Mouse (Mus musculus): ENCODE measurements around the gene Por. TPM values are rescaled to one million over a fixed set of nuclear protein-coding genes. Genes with fewer than 3 reads are reported as not detected.

Por gene
- polyA plus RNA-seq, 1 experiment from 2014 or later, result 33.2 TPM

DNA sequence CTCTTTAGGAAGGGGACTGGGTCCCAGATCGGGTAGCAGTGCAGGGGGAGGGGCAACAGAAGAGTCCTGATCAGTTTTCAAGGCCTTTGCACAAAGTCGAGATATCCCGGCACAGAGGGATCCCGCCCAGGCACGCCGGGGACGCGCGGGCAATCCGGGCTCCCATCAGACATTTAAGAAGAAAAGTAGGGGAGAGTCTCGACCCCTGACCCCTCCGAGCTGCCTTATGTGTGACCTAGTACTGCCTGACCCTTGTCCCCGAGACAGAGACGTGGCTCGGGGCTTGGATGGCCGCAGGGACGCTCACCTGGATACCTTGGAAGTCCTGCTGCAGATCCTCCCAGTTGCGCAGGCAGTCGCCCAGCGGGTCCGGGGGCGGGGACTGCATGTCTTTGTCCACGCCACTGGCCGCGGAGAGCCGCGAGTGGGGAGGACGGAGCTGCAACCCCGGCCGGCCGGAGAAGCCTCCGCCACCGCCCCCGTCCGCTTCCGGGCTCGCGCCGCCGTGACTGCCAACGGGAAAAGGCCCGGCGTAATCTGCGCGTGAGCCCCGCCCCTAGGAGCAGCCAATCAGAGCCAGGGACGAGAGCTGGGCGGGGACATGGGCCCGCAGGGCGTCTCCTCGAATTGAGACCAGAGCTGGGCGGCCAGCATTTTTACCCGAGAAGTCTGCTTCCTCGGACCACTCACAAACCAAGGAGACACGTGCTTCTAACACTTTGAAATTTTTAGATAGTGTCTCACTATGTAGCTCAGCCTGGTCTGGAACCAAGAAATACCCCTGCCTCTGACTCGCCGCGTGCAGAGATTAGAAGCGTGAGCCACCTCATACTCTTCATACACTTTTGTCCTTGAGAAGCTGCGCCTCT lies 74.1 kb downstream of the Por start, which contains the start of gene Tmem120a:
Gene Tmem120a, minus strand, starts transcription at position 708 of the 869 bp plus-strand sequence.
- under 1% methylated on average over 60 of the region's 60 CpGs for WGBS
- H3K9me3 ChIP-seq (ENCODE audit: control insufficient read depth, low read length), result peaks cover 8% of the 10 kb centered on the region; the same call in 1 of the 2 replicates
- peak within 1 kb of the TSS; percentile 88 for H3K9ac ChIP-seq (ENCODE audit: low read length)
- peak; percentile 95 for ATAC-seq (ENCODE audit: insufficient number of reproducible peaks, insufficient read depth, low FRiP score, low read depth)
- peak within 1 kb of the TSS; percentile 88 for H3K4me2 ChIP-seq (ENCODE audit: low read length)
- H3K36me3 ChIP-seq (ENCODE audit: control insufficient read depth, insufficient read depth, low read length), result peaks cover 22% of the 10 kb centered on the region
- peaks cover 7 to 12% of the 10 kb centered on the region in 2 experiments; a peak in 3 of 4 replicates for H3K4me1 ChIP-seq (ENCODE audit: control insufficient read depth in 2 of 2, insufficient read depth in 2 of 2, low read length in 2 of 2)
- peak within 1 kb of the TSS; percentile 86 to 88 for H3K27ac ChIP-seq (replicated peaks in 1 of 2; ENCODE audit: control insufficient read depth in 1 of 2, insufficient read depth in 1 of 2, low read depth in 2 of 2, low read length in 2 of 2)
- peak within 1 kb of the TSS; percentile 96 to 97 for H3K4me3 ChIP-seq (ENCODE audit: control insufficient read depth in 1 of 2, insufficient read depth in 1 of 2, low read depth in 1 of 2, low read length in 2 of 2)
- H3K27me3 ChIP-seq (ENCODE audit: control insufficient read depth, insufficient read depth, low read length), result no peaks in the 10 kb centered on the region

DNA sequence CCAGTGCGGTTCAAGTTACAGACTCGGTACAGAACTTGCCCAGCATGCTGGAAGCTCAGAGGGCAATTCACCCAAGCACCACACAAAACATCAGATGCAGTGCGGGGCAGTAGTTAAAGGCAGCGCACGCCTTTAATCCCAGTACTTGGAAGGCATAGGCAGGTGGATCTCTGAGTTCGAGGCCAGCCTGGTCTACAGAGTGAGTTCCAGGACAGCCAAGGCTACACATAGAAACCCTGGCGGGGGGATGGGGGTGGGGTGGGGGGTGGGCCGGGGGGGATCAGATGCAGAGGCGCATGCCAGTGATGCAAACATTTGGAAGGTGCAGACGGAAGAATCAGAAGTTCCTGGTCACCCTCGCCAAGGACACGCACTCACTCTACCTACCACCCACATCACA lies 74.9 kb downstream of the Por start:
- peaks cover 7 to 12% of the 10 kb centered on the region in 2 experiments; a peak in 3 of 4 replicates for H3K4me1 ChIP-seq (ENCODE audit: control insufficient read depth in 2 of 2, insufficient read depth in 2 of 2, low read length in 2 of 2)
- H3K4me2 ChIP-seq (ENCODE audit: low read length), result peak overlapping the region; percentile 88
- 17% methylated on average over 12 of the region's 12 CpGs for WGBS
- H3K36me3 ChIP-seq (ENCODE audit: control insufficient read depth, insufficient read depth, low read length), result peaks cover 18% of the 10 kb centered on the region
- H3K27me3 ChIP-seq (ENCODE audit: control insufficient read depth, insufficient read depth, low read length), result no peaks in the 10 kb centered on the region
- peak overlapping the region; percentile 96 to 97 for H3K4me3 ChIP-seq (ENCODE audit: control insufficient read depth in 1 of 2, insufficient read depth in 1 of 2, low read depth in 1 of 2, low read length in 2 of 2)
- H3K9ac ChIP-seq (ENCODE audit: low read length), result peak overlapping the region; percentile 88
- peak overlapping the region; percentile 86 to 88 for H3K27ac ChIP-seq (replicated peaks in 1 of 2; ENCODE audit: control insufficient read depth in 1 of 2, insufficient read depth in 1 of 2, low read depth in 2 of 2, low read length in 2 of 2)
- peaks cover 8% of the 10 kb centered on the region; the same call in 1 of the 2 replicates for H3K9me3 ChIP-seq (ENCODE audit: control insufficient read depth, low read length)
- ATAC-seq (ENCODE audit: insufficient number of reproducible peaks, insufficient read depth, low FRiP score, low read depth), result no peak

DNA sequence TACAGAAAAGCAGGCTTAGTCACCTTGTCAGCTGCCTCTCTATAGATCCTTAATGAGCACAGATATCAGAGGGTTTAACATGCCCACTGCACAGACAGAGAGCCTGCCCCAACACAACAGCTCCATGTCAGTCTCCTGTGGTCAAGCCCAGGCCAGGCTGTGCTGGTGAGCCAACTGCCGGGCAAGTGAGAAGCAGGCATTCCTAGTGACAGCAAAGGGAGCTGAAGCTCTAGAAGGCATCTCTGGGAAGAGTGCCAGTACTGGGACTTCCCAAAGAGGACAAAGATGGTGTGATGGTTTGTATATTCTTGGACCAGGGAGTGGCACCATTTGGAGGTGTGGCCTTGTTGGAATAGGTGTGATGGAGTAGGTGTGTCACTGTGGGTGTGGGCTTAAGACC lies 81.2 kb downstream of the Por start:
- Histone ChIP-seq H3K27me3 (ENCODE audit: control insufficient read depth, insufficient read depth, low read length) (no peaks in the 10 kb centered on the region), H3K9me3 (ENCODE audit: control insufficient read depth, low read length) (peaks cover 14% of the 10 kb centered on the region; the same call in 1 of the 2 replicates), H3K4me2 (ENCODE audit: low read length) (no peak overlapping the region), H3K9ac (ENCODE audit: low read length) (no peak overlapping the region), H3K36me3 (ENCODE audit: control insufficient read depth, insufficient read depth, low read length) (no peaks in the 10 kb centered on the region), H3K27ac (replicated peaks in 1 of 2; ENCODE audit: control insufficient read depth in 1 of 2, insufficient read depth in 1 of 2, low read depth in 2 of 2, low read length in 2 of 2) (no peak overlapping the region), H3K4me3 (ENCODE audit: control insufficient read depth in 1 of 2, insufficient read depth in 1 of 2, low read depth in 1 of 2, low read length in 2 of 2) (no peak overlapping the region), H3K4me1 (ENCODE audit: control insufficient read depth in 2 of 2, insufficient read depth in 2 of 2, low read length in 2 of 2) (no peaks in the 10 kb centered on the region)
- ATAC-seq (ENCODE audit: insufficient number of reproducible peaks, insufficient read depth, low FRiP score, low read depth), result no peak
- WGBS, result 46% methylated on average over 1 of the region's 1 CpGs

DNA sequence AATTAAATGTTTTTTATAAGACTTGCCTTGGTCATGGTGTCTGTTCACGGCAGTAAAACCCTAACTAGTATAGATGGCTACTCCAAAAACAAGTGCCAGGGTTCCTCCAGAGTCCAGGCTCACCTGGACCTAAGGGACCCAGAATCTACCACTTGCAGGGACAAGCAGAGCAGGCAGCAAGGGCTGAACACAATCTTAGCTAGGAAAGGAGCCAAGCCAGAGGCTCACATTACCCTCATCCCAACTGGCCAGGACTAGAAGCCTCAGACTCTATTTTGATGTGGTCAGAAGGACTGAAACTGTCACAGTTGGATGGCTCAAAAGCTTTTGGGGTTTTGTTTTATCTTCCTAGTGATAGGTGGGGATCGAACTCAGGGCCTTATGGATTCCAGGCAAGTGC lies 81.8 kb downstream of the Por start:
- Histone ChIP-seq H3K9me3 (ENCODE audit: control insufficient read depth, low read length) (peaks cover 14% of the 10 kb centered on the region; the same call in 1 of the 2 replicates), H3K27me3 (ENCODE audit: control insufficient read depth, insufficient read depth, low read length) (no peaks in the 10 kb centered on the region), H3K27ac (replicated peaks in 1 of 2; ENCODE audit: control insufficient read depth in 1 of 2, insufficient read depth in 1 of 2, low read depth in 2 of 2, low read length in 2 of 2) (no peak overlapping the region), H3K4me1 (ENCODE audit: control insufficient read depth in 2 of 2, insufficient read depth in 2 of 2, low read length in 2 of 2) (no peaks in the 10 kb centered on the region), H3K9ac (ENCODE audit: low read length) (no peak overlapping the region), H3K4me3 (ENCODE audit: control insufficient read depth in 1 of 2, insufficient read depth in 1 of 2, low read depth in 1 of 2, low read length in 2 of 2) (no peak overlapping the region), H3K4me2 (ENCODE audit: low read length) (no peak overlapping the region), H3K36me3 (ENCODE audit: control insufficient read depth, insufficient read depth, low read length) (no peaks in the 10 kb centered on the region)
- WGBS, result 67% methylated on average over 2 of the region's 2 CpGs
- ATAC-seq (ENCODE audit: insufficient number of reproducible peaks, insufficient read depth, low FRiP score, low read depth), result no peak

DNA sequence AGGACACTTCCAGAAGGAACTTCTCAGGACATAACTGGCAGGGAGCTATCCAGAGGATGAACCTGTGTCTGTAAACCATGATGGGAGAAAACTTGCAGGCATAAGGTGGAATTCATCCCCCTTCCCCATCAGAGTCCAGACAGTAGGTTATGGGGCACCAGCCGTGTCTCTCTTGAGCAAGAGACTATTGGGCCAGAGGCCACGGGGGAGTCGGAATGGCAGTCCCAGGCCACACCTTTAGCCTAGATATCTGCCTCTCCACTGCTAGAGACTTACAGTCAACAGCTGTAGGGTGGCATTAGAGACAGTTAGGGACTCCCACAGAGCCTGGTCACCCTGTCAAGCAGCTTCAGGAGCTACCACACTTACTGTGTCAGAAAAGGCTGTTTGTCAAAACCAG lies 92.0 kb downstream of the Por start:
- H3K4me1 ChIP-seq (ENCODE audit: control insufficient read depth in 2 of 2, insufficient read depth in 2 of 2, low read length in 2 of 2), result no peaks in the 10 kb centered on the region
- H3K36me3 ChIP-seq (ENCODE audit: control insufficient read depth, insufficient read depth, low read length), result no peaks in the 10 kb centered on the region
- WGBS, result 58% methylated on average over 3 of the region's 3 CpGs
- H3K9me3 ChIP-seq (ENCODE audit: control insufficient read depth, low read length), result no peaks in the 10 kb centered on the region
- H3K9ac ChIP-seq (ENCODE audit: low read length), result no peak overlapping the region
- no peak overlapping the region for H3K27ac ChIP-seq (replicated peaks in 1 of 2; ENCODE audit: control insufficient read depth in 1 of 2, insufficient read depth in 1 of 2, low read depth in 2 of 2, low read length in 2 of 2)
- no peaks in the 10 kb centered on the region; the same call in 1 of the 2 replicates for H3K27me3 ChIP-seq (ENCODE audit: control insufficient read depth, insufficient read depth, low read length)
- no peak overlapping the region for H3K4me2 ChIP-seq (ENCODE audit: low read length)
- no peak overlapping the region for H3K4me3 ChIP-seq (ENCODE audit: control insufficient read depth in 1 of 2, insufficient read depth in 1 of 2, low read depth in 1 of 2, low read length in 2 of 2)
- ATAC-seq (ENCODE audit: insufficient number of reproducible peaks, insufficient read depth, low FRiP score, low read depth), result no peak

DNA sequence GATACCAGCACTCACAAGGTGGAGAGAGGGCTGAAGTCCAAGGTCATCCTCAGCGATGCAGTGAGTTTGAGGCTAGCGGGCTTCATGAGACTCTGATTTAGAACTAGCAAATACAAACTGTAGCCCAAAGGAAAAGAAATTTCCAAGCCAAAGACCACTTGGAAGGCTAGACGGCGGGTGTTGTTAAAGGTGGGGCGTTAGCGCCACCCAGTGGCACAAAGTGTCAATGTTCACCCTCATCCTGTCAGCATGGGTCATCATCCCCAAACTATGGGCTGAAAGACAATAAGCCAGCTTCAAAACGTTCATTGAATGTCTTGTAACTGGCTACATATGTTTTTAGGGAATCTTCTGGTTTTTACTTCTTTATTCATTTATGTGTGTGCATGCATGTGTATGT lies 93.7 kb downstream of the Por start:
- 6% methylated on average over 7 of the region's 7 CpGs for WGBS
- no peak overlapping the region for H3K9ac ChIP-seq (ENCODE audit: low read length)
- no peak overlapping the region for H3K4me3 ChIP-seq (ENCODE audit: control insufficient read depth in 1 of 2, insufficient read depth in 1 of 2, low read depth in 1 of 2, low read length in 2 of 2)
- no peaks in the 10 kb centered on the region for H3K36me3 ChIP-seq (ENCODE audit: control insufficient read depth, insufficient read depth, low read length)
- no peaks in the 10 kb centered on the region for H3K4me1 ChIP-seq (ENCODE audit: control insufficient read depth in 2 of 2, insufficient read depth in 2 of 2, low read length in 2 of 2)
- no peaks in the 10 kb centered on the region for H3K9me3 ChIP-seq (ENCODE audit: control insufficient read depth, low read length)
- no peaks in the 10 kb centered on the region; the same call in 1 of the 2 replicates for H3K27me3 ChIP-seq (ENCODE audit: control insufficient read depth, insufficient read depth, low read length)
- H3K27ac ChIP-seq (replicated peaks in 1 of 2; ENCODE audit: control insufficient read depth in 1 of 2, insufficient read depth in 1 of 2, low read depth in 2 of 2, low read length in 2 of 2), result no peak overlapping the region
- no peak overlapping the region for H3K4me2 ChIP-seq (ENCODE audit: low read length)
- ATAC-seq (ENCODE audit: insufficient number of reproducible peaks, insufficient read depth, low FRiP score, low read depth), result no peak

DNA sequence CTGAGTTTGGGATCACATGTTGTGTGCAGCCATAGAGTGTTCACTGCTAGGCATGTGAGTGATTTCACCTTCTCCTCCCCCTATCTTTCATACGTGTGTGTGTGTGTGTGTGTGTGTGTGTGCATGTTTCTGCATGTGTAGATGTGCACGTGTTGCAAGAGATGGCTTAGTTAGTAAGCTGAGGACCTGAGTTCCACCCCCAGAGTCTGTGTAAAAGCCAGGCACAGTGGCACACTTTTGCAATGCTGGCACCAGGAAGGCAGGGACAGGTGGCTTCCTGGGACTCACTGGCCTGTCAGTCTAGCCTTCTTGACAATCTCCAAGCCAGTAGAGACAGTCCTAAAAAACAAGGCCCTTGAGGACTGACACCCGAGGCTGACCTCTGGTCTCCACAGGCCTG lies 95.1 kb downstream of the Por start:
- Histone ChIP-seq H3K4me2 (ENCODE audit: low read length) (no peak overlapping the region), H3K4me3 (ENCODE audit: control insufficient read depth in 1 of 2, insufficient read depth in 1 of 2, low read depth in 1 of 2, low read length in 2 of 2) (no peak overlapping the region), H3K9me3 (ENCODE audit: control insufficient read depth, low read length) (no peaks in the 10 kb centered on the region), H3K9ac (ENCODE audit: low read length) (no peak overlapping the region), H3K27ac (replicated peaks in 1 of 2; ENCODE audit: control insufficient read depth in 1 of 2, insufficient read depth in 1 of 2, low read depth in 2 of 2, low read length in 2 of 2) (no peak overlapping the region), H3K36me3 (ENCODE audit: control insufficient read depth, insufficient read depth, low read length) (no peaks in the 10 kb centered on the region), H3K27me3 (ENCODE audit: control insufficient read depth, insufficient read depth, low read length) (no peaks in the 10 kb centered on the region; the same call in 1 of the 2 replicates), H3K4me1 (ENCODE audit: control insufficient read depth in 2 of 2, insufficient read depth in 2 of 2, low read length in 2 of 2) (no peaks in the 10 kb centered on the region)
- 51% methylated on average over 3 of the region's 3 CpGs for WGBS
- no peak for ATAC-seq (ENCODE audit: insufficient number of reproducible peaks, insufficient read depth, low FRiP score, low read depth)
